Mouse (Mus musculus): ENCODE data around the gene Syngr1.

The Syngr1 gene

DNA sequence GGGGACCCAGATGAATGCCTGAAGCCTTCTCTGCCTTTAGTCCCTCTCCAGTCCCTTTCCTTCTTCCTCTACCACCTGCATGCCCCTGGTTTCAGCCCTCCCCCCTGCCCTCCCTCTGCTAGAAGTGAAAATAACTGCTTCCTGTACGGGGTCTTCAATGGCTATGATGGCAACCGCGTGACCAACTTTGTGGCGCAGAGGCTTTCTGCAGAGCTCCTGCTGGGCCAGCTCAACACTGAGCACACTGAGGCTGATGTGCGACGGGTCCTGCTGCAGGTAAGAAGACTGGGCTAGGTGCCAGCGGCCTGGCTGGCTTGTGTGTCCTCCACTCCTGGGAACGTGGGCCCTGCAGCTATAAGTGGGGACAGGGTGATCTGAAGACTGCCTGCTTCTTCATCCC is 57.4 kb downstream of the Syngr1 start:
- DNase-seq: no peak

DNA sequence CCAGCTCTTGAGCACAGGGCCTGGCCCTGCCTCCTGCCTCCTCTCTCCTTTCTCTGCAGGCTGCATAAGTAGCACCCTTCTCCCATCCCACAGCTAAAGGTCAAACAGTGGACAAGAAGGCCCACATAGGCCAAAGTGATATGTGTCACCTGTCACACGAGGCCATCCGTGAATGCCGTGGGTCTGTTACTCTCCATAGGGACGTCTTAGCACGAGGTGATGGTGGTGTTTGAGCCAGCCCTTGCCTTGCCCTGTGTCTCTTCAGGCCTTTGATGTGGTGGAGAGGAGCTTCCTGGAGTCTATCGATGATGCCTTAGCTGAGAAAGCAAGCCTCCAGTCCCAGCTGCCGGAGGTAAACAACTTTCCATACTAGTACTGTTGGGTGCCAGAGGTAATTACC is 58.4 kb downstream of the Syngr1 start:
- DNase-seq: no peak

DNA sequence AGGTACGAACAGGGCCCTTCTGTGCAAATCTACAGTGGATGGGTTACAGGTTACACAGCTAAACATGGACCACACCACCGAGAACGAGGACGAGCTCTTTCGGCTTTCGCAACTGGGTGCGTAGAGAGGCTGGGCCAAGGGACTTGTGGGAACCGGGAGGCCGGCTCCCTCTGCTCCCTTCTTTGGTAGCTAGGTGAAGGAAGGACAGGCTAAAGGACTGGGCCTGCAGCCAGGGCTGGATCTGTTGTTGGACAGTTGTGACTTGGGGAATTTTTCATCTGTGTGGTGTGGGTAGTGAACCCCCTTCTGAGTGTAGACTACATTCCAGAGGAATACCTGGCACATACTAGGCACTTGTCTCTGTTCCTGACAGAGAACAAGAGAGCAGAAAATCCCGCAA is 61.5 kb downstream of the Syngr1 start:
- no peak for DNase-seq

DNA sequence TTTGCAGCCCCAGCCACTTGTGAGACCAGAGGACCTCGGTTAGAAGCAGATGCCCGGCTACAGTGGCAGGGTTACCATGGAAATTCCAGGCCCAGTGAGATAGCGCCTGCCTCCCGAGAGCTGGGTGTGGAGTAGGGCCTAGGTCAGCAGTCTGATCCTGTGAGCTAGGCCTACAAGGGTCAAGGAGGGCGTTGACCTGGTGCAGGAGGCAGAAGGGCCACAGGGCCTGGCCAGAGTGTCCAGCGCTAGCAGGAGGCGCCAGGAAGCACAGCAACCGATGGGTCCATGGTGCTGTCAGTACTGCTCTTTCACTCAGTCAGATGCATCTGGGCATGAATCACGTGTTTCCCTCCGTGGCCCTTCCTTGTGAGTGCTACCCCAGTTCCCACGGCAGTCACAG is 62.6 kb downstream of the Syngr1 start:
- no peak for DNase-seq

DNA sequence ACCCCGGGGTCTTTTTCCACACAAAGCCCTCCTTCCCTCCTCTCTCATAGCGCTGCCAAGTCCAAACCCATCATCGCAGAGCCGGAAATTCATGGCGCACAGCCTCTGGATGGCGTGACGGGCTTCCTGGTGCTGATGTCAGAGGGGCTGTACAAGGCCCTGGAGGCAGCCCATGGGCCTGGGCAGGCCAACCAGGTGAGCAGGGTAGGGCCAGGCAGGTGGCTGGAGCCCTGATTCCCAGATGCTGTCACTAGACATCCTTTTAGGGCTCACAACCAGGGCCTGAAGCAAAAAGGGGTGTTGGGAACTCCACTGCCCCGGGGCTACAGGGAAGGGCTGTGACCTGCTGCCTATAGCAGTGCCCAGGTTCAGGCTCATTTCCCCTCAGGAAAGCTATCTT is 64.6 kb downstream of the Syngr1 start:
- no peak for DNase-seq

DNA sequence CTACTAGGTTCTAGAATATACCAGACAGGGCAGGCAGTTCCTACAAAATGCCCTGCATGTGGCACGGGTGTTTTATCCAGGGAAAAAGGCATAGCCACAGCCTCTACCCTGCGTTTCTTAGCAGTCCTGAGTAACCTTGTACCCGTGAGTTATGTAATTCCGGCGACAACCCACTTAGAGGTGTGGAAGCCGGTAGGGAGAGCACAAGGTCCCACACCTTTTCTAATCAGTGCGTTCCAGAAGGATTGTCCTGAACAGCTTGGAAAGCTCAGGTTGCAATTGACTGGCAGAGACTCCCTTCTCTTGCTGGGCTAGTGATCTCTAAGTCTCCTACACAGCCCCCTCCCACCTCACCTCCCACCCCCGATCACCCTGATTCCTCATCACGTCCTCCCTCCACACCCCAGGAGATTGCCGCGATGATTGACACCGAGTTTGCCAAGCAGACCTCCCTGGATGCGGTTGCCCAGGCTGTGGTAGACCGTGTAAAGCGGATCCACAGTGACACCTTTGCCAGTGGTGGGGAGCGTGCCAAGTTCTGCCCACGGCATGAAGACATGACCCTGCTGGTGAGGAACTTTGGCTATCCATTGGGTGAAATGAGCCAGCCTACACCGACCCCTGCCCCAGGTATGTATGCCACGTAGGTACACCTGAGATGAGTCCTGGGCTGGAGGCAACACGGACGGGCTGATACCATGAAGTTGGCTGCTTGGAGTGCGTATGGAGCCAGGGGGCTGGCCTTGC is 66.2 kb downstream of the Syngr1 start:
- DNase-seq: peak; percentile 58 to 63

DNA sequence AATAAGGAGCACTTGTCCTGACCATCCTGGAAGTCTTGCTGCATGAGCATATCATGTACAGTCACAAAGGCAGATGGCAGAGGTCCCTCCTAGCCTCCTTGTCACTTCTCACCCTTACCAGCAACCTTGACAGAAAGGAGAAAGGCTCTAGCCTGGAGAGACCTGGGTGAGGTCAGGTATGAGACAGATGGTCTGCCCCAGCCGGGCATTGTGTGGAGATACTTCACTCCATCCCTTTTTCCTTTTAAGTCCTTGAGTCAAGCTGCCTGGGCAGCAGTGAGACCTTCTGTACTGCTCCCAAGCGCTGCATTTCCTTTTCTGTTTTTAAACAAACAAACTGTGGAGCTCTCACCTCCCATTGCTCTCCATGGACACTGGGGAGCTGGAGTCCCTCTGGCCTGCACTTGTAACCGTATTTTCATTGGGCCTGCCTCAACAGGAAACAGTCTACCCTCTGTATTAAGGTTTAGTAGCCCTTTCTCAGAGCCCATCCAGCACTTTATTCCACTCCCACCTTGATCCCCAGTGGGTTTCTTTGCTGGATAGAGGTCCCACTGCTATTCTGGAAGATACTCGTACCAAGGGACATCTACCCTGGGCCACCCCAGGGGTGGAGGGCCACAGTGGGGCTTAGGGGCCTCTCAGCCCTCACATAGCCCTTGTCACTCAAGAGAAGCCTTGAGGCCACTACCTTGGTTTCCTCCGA is 67.0 kb downstream of the Syngr1 start:
- no peak for DNase-seq

DNA sequence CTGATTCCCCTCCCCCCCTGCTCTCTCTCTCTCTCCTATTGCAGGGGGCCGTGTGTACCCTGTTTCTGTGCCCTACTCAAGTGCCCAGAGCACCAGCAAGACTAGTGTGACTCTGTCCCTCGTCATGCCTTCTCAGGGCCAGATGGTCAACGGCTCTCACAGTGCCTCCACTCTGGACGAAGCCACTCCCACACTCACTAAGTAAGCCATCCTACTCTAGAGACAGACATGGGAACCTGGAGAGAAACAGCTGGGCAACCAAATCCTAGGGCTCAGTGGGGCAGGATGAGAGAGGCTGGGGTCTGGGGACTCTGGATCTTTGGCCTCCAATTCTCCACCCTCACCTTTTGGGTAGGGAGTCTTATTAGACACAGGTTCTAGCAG is 67.6 kb downstream of the Syngr1 start:
- no peak for DNase-seq

DNA sequence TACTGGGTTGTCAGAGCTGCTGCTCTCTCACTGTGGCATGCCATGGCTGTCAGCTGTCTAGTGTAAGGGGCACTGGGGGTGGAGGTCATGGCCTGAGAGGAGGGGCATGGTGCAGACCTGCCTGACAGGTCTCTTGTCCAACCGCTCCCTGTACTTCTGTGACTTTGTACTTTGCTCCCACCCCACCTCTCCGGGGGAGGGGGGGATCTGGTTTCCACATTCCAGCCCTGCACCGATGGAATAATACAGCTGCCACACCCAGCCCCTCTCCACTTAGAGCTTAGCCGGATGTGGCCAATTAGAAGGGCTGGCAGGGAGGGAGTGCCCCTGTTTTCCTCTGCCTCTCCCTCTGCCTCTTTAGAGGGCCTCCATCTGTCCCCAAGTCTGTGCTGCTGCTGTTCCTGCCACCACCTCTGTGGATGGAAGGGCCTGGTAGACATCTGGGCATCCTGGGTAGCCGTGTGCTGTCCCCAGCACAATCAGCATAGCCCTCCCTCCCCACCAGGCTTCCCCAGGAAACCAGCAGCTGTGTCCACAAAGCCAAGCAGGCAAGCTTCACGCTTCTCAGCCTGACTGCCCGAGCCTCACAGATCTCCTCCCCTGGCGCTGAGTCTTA is 68.3 kb downstream of the Syngr1 start:
- DNase-seq: no peak

DNA sequence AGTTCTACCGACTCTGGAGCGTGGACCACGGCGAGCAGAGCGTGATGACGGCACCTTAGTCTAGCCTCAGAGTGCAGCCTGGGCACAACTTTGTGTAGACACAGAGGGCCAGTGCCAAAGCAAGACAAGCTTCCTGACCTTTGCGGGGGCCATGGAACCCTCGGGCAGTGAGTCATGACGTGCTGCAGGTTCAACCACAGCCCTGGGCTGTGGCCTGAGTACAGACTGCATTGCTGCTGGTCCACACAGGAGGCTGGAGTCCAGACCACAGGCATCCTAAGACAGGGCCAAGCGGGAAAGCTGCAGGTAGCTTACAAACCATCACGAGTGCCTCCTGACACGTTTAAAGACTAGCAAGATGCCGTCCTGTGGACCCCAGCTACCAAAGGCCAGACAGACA is 69.1 kb downstream of the Syngr1 start:
- DNase-seq: no peak

DNA sequence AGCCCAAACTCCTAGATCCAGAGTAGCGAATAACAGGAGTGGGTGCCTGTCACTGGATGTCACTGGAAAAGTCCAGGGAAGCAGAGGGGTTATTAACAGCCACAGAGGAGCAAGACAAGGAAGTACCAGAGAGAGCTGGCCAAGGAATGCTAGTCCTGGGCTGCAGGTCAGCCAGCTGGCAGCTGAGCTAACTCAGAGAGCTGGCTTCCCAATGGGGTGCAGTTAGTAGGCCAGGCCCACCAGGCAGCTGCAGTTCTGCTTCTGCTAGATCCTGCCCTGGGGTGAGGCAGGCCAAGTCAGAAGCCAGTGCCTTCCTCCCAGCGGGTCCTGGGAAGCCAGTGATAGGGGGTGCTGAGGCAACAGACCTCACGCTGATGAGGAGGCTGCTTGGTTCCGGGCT is 69.6 kb downstream of the Syngr1 start:
- peak; percentile 76 to 83 for DNase-seq

DNA sequence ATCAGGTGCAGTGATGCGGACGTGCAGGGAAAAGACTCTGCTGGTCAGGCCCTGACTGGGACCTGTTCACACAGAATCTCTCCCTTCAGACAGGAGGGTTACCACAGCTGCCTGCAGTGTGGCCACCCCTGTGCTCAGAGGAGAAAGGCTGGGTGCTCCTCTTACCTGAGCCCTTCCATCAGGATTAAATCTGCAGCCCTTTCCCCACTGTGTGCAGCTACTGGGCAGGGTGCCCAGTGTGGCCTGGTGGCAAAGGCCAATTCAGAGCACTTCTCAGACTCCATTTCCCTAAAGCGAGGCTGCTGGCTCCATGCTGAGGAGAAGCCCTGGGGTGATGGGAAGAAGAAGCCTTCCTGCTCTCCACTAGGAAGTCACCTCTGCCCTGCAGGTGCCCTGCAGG is 70.1 kb downstream of the Syngr1 start:
- peak in 1 of 2 experiments; percentile 55 for DNase-seq

DNA sequence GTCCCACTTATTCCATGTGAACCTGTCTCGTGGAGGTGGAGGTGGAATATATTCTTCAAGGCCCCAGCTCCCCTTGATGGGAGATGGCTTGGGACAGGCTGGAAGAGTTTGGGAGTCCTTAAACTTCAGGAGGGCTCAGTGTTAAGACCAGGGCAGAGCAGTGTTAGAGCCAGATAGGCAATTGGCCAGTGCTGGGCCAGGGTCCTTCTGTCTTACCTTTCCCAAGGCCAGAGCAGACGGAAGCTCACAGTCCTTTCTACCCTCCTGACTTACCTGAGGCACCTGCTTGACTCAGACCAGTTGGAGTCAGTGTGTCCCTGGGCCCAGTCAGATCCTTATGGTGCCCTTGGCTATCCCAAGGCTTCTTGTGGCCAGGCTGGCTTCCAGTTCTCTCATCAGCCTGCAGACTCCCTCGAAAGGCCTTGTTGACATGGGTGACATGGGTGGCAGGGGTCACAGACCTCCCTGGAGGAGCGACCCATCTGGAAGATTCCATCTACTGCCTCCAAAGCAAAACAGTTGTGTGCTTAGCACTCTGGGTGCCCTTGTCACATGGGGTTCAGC is 71.3 kb downstream of the Syngr1 start:
- DNase-seq: peak in 1 of 2 experiments; percentile 51

DNA sequence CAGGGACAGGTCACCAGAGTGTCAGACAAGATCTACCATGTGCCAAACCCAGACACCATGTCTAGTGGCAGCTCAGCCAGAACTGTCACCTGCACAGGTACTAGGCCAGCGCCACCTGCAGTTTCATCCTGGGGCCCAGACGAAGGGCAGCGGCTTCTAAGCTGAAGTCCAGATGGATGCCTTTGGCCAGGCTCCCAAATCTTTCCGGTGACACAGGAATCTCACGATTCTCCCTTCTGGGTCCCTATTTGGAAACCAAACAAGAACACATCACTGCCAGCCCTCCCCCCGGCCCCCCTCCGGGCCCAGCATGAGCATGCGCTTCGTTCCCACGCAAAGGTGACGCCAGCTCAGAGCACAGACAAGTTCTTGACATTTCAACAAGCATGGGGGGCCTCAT is 72.1 kb downstream of the Syngr1 start:
- peak; percentile 98 to 99 for DNase-seq

DNA sequence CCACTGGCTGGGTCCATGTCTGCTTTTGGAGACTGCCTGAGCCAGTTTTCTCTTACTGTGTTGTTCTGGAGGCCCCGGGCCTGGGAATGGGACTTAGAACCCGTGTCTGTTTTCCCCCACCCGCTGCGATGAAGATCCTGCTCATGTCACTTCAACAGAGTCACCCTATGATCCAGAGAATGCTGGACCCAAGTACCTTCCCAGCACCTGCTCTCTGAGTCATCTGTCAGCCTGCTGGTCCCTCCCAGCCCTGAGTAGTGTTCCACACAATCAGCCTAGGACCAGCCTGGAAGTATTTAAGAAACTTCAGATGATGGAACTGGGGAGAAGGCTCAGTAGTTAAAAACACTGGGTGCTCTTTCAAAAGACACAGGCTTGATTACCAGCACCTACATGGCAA is 72.6 kb downstream of the Syngr1 start:
- peak in 1 of 2 experiments; percentile 36 for DNase-seq

DNA sequence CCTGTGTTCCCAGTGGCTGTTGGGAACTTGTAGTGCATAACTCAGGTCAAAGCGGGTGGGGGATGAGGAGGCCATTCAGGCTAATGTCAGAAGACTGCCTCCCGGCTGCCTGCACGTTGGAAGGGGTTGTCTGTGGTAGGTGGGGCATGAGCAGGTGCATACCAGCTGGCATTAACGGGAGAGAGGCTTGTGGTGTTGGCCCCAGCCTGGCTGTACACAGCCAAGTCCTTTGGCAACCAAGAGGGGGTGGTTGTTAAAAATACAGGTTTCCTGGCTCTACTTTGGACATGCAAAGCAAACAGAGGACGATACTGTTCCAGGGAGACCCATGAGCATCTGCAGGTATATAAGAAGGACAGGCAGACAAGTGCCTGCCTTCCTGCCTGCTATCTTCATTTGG is 74.3 kb downstream of the Syngr1 start:
- peak; percentile 84 to 86 for DNase-seq
